In genomic region chr4:125583935-125584334, GRCm38 (mm10) we compare ENCODE assay signal across 20 mouse cellular contexts.
DNase-seq lines count a peak whose midpoint lies in the region; TF ChIP-seq lines count a peak whose summit lies in the region.
"Had no signal": no experiment of that assay in that cellular context is flagged by ENCODE, and none has a peak within 500 bp of the region (broad histone marks: within the 10 kb centered on the region; RNA-seq: fewer than 3 reads in every experiment).

No protein-coding gene starts in this region.

- 59% methylated on average over 4 of the region's 4 CpGs for WGBS in heart, adult 2 months

- H3K4me3 ChIP-seq in layer of hippocampus, adult 2 months = no peak overlapping the region
- no peak overlapping the region for H3K4me3 ChIP-seq in heart, adult 2 months
- H3K4me3 ChIP-seq: embryonic facial prominence, embryonic 10.5 days; embryonic facial prominence, embryonic 12.5 days; forebrain, embryonic 13.5 days; forebrain, embryonic 15.5 days had no signal

- H3K9ac ChIP-seq in heart, adult 2 months (ENCODE audit: low read depth, low read length) = no peak overlapping the region
- H3K9ac ChIP-seq: embryonic facial prominence, embryonic 12.5 days; forebrain, embryonic 13.5 days; forebrain, embryonic 15.5 days; forebrain, postnatal 0 days had no signal

- H3K36me3 ChIP-seq in heart, adult 2 months (ENCODE audit: control insufficient read depth, insufficient read depth, low read length) = no peaks in the 10 kb centered on the region
- H3K36me3 ChIP-seq: embryonic facial prominence, embryonic 10.5 days; embryonic facial prominence, embryonic 12.5 days; forebrain, embryonic 15.5 days; G1E had no signal

- H3K27me3 ChIP-seq in heart, adult 2 months (ENCODE audit: control insufficient read depth, insufficient read depth, low read length) = no peaks in the 10 kb centered on the region

- no peak for DNase-seq in layer of hippocampus, adult 2 months (ENCODE audit: low spot score in 2 of 2)
- no peak for DNase-seq in layer of hippocampus, adult 9-11 months
- DNase-seq in R1 (ENCODE audit: low read depth, low spot score) = peak; percentile 95
- DNase-seq in yolk sac, embryonic 10.5 days (ENCODE audit: low spot score) = peak; percentile 55
- no peak for DNase-seq in heart, adult 2 months
- DNase-seq in layer of hippocampus, adult 9-10 months (ENCODE audit: low spot score) = no peak
- DNase-seq: adrenal gland, adult 8-10 months; adrenal gland, postnatal 14 days; adrenal gland, postnatal 36 days; B cell, adult 2 months; cerebellum, adult 11-12 months; cerebellum, adult 2 months; cerebellum, adult 9-10 months; cerebellum, postnatal 25 days had no signal

- no peaks in the 10 kb centered on the region for H3K79me2 ChIP-seq in heart, adult 2 months (replicated peaks; ENCODE audit: control insufficient read depth, insufficient read depth, low read length)

- intact Hi-C loops in heart, adult 2 months (cut with DNase I) = no loop called here

- TF ChIP-seq EP300 in heart, adult 2 months (IDR thresholded peaks at IDR 0.05; ENCODE audit: insufficient read depth, low read depth, low read length) = no peak

- no peaks in the 10 kb centered on the region for H3K4me1 ChIP-seq in heart, adult 2 months (ENCODE audit: control insufficient read depth, insufficient read depth, low read length)

- peak overlapping the region; percentile 77; the same call in 1 of the 2 replicates for H3K27ac ChIP-seq in layer of hippocampus, adult 2 months
- no peak overlapping the region for H3K27ac ChIP-seq in heart, adult 2 months
- H3K27ac ChIP-seq: embryonic facial prominence, embryonic 10.5 days; embryonic facial prominence, embryonic 12.5 days; forebrain, embryonic 13.5 days had no signal

- TF ChIP-seq CTCF in layer of hippocampus, adult 2 months (conservative IDR thresholded peaks at IDR 0.05) = no peak
- TF ChIP-seq CTCF in heart, adult 2 months (IDR thresholded peaks at IDR 0.05) = no peak

- no peak for TF ChIP-seq POLR2A in heart, adult 2 months (IDR thresholded peaks at IDR 0.05; ENCODE audit: insufficient read depth, low read depth, low read length)

Comparison
In these comparisons a context has a peak if more than half of its experiments do, and no peak if none do; other contexts are left out.
1. DNase-seq: peak in R1 (single experiment) and yolk sac, embryonic 10.5 days (single experiment); none in layer of hippocampus, adult 2 months (0 of 2), layer of hippocampus, adult 9-11 months (single experiment), heart, adult 2 months (0 of 2) and layer of hippocampus, adult 9-10 months (single experiment).